Mouse (Mus musculus) forebrain, embryonic 14.5 days (tissue): ENCODE measurements around the gene Efs. TPM values are rescaled to one million over a fixed set of nuclear protein-coding genes. Genes with fewer than 3 reads are reported as not detected.
"Not testable (repeated sequence)": the region's sequence is repeated elsewhere in the genome, so short reads cannot be mapped to it uniquely, and the experiment has no call there.

Experiments used
- ATAC-seq: fragments of 200-750 bp; cut with Nextera tagmentation; 2 replicates; pipeline ENCODE4 v1.8.0; 2017; ENCODE audit warnings: mild to moderate bottlenecking, moderate library complexity
- DNase-seq: peaks from one replicate; pipeline ENCODE4 v3.0.0-alpha.2; 2015; ENCODE audit warnings: low spot score
- H3K27ac ChIP-seq: fragments of 300-500 bp; sonication (generic); 2 replicates; pipeline ENCODE4 v1.5.1; 2014; ENCODE audit warnings: low read depth, mild to moderate bottlenecking, control low read depth, low read length, moderate library complexity
- H3K27me3 ChIP-seq: fragments of 300-500 bp; sonication (generic); replicated peaks from 2 replicates; pipeline ENCODE4 v1.6.1; 2014; ENCODE audit warnings: low read length, control low read depth, mixed read lengths; ENCODE audit not compliant: control insufficient read depth, insufficient read depth
- H3K36me3 ChIP-seq: fragments of 300-500 bp; sonication (generic); 2 replicates; pipeline ENCODE4 v1.6.1; 2014; ENCODE audit warnings: low read length, control low read depth; ENCODE audit not compliant: control insufficient read depth, insufficient read depth
- H3K4me1 ChIP-seq: fragments of 300-500 bp; sonication (generic); 2 replicates; pipeline ENCODE4 v1.6.1; 2014; ENCODE audit warnings: antibody characterized with exemption, low read length, control low read depth; ENCODE audit not compliant: control insufficient read depth, insufficient read depth
- H3K4me2 ChIP-seq: fragments of 300-500 bp; sonication (generic); 2 replicates; pipeline ENCODE4 v1.6.1; 2014; ENCODE audit warnings: mild to moderate bottlenecking, control low read depth, low read length
- H3K4me3 ChIP-seq: fragments of 300-500 bp; sonication (generic); 2 replicates; pipeline ENCODE4 v1.5.1; 2014; ENCODE audit warnings: low read depth, low read length, control low read depth
- H3K9ac ChIP-seq: fragments of 300-500 bp; sonication (generic); 2 replicates; pipeline ENCODE4 v1.6.1; 2014; ENCODE audit warnings: mild to moderate bottlenecking, low read length, control low read depth, moderate library complexity
- H3K9me3 ChIP-seq: fragments of 300-500 bp; sonication (generic); replicated peaks from 2 replicates; pipeline ENCODE4 v1.6.1; 2016; ENCODE audit warnings: low read length, control low read depth, mixed read lengths; ENCODE audit not compliant: control insufficient read depth
- WGBS: fragments of 180-500 bp; shearing (Covaris S2); extraction: QIAGEN DNeasy Blood & Tissue Kit; methylation state at CpG from one replicate; pipeline ENCODE4 v1.1.7; 2014; 5-methylcytosine and 5-hydroxymethylcytosine counted together
- polyA plus RNA-seq: library from polyadenylated mRNA; unstranded; fragments of >200 nt; fragmentation: Nextera tagmentation; extraction: Ambion mirVana; gene quantifications from 2 replicates; pipeline ENCODE4 v1.2.1, GENCODE M21; 2014

Gene Efs
- polyA plus RNA-seq, 1 experiment from 2014 or later, result 27.7 TPM

GRCm38 (mm10) chr14:54954474-54954873 is 28.5 kb upstream of the Efs start:
- Histone ChIP-seq H3K4me3 (no peak overlapping the region), H3K4me1 (no peaks in the 10 kb centered on the region), H3K27me3 (no peaks in the 10 kb centered on the region), H3K9ac (no peak overlapping the region), H3K9me3 (no peaks in the 10 kb centered on the region), H3K36me3 (no peaks in the 10 kb centered on the region), H3K4me2 (no peak overlapping the region), H3K27ac (no peak overlapping the region)
- DNase-seq (no peak), ATAC-seq (no peak)
- 87% methylated on average over 3 of the region's 3 CpGs for WGBS

- Histone ChIP-seq H3K4me1 (no peaks in the 10 kb centered on the region), H3K9ac (no peak overlapping the region), H3K4me2 (no peak overlapping the region), H3K27me3 (no peaks in the 10 kb centered on the region), H3K27ac (no peak overlapping the region), H3K4me3 (no peak overlapping the region), H3K9me3 (no peaks in the 10 kb centered on the region), H3K36me3 (no peaks in the 10 kb centered on the region)
- DNase-seq (no peak), ATAC-seq (no peak)
- WGBS, result 89% methylated on average over 8 of the region's 8 CpGs
Observed at GRCm38 (mm10) chr14:54953664-54954206, 27.8 kb upstream of the Efs start.

GRCm38 (mm10) chr14:54951587-54951986 is 25.7 kb upstream of the Efs start:
- WGBS, result 82% methylated on average over 6 of the region's 6 CpGs
- DNase-seq, result no peak
- no peak overlapping the region for H3K27ac ChIP-seq
- no peak overlapping the region for H3K9ac ChIP-seq
- no peak overlapping the region for H3K4me2 ChIP-seq
- no peaks in the 10 kb centered on the region for H3K27me3 ChIP-seq
- H3K36me3 ChIP-seq, result no peaks in the 10 kb centered on the region
- H3K9me3 ChIP-seq, result no peaks in the 10 kb centered on the region
- H3K4me1 ChIP-seq, result no peaks in the 10 kb centered on the region
- no peak for ATAC-seq
- H3K4me3 ChIP-seq, result no peak overlapping the region

- DNase-seq (no peak), ATAC-seq (no peak)
- Histone ChIP-seq H3K4me1 (no peaks in the 10 kb centered on the region), H3K9me3 (no peaks in the 10 kb centered on the region), H3K4me3 (no peak overlapping the region), H3K27ac (no peak overlapping the region), H3K27me3 (no peaks in the 10 kb centered on the region), H3K36me3 (no peaks in the 10 kb centered on the region), H3K4me2 (no peak overlapping the region), H3K9ac (no peak overlapping the region)
- 64% methylated on average over 12 of the region's 12 CpGs for WGBS
Observed at GRCm38 (mm10) chr14:54950493-54950892, 24.6 kb upstream of the Efs start.

GRCm38 (mm10) chr14:54948781-54949180 is 22.9 kb upstream of the Efs start:
- no peaks in the 10 kb centered on the region for H3K36me3 ChIP-seq
- ATAC-seq (no peak), DNase-seq (no peak)
- no peaks in the 10 kb centered on the region for H3K9me3 ChIP-seq
- H3K4me1 ChIP-seq, result no peaks in the 10 kb centered on the region
- H3K27ac ChIP-seq, result no peak overlapping the region
- H3K4me3 ChIP-seq, result no peak overlapping the region
- no peaks in the 10 kb centered on the region for H3K27me3 ChIP-seq
- no peak overlapping the region for H3K9ac ChIP-seq
- WGBS, result 93% methylated on average over 9 of the region's 9 CpGs
- H3K4me2 ChIP-seq, result no peak overlapping the region

- H3K36me3 ChIP-seq, DNase-seq, H3K27me3 ChIP-seq, H3K4me1 ChIP-seq, ATAC-seq, H3K4me2 ChIP-seq, H3K9ac ChIP-seq, H3K27ac ChIP-seq, H3K4me3 ChIP-seq, H3K9me3 ChIP-seq: not testable (repeated sequence)
- 88% methylated on average over 10 of the region's 11 CpGs for WGBS
Observed at GRCm38 (mm10) chr14:54947008-54947407, 21.1 kb upstream of the Efs start.

GRCm38 (mm10) chr14:54945975-54946704 is 20.2 kb upstream of the Efs start:
- Histone ChIP-seq H3K36me3 (no peaks in the 10 kb centered on the region), H3K4me2 (no peak overlapping the region), H3K27me3 (no peaks in the 10 kb centered on the region), H3K27ac (no peak overlapping the region), H3K4me1 (no peaks in the 10 kb centered on the region), H3K9me3 (no peaks in the 10 kb centered on the region), H3K4me3 (no peak overlapping the region), H3K9ac (no peak overlapping the region)
- DNase-seq (no peak), ATAC-seq (no peak)
- 83% methylated on average over 19 of the region's 19 CpGs for WGBS

GRCm38 (mm10) chr14:54944939-54945338 is 19.0 kb upstream of the Efs start:
- ATAC-seq (no peak), DNase-seq (no peak)
- Histone ChIP-seq H3K4me2 (no peak overlapping the region), H3K27me3 (no peaks in the 10 kb centered on the region), H3K4me3 (no peak overlapping the region), H3K9me3 (no peaks in the 10 kb centered on the region), H3K27ac (no peak overlapping the region), H3K4me1 (no peaks in the 10 kb centered on the region), H3K36me3 (no peaks in the 10 kb centered on the region), H3K9ac (no peak overlapping the region)
- 70% methylated on average over 2 of the region's 2 CpGs for WGBS

GRCm38 (mm10) chr14:54943971-54944370 is 18.0 kb upstream of the Efs start:
- Histone ChIP-seq H3K36me3 (no peaks in the 10 kb centered on the region), H3K9me3 (no peaks in the 10 kb centered on the region), H3K27me3 (no peaks in the 10 kb centered on the region), H3K27ac (no peak overlapping the region), H3K9ac (no peak overlapping the region), H3K4me3 (no peak overlapping the region), H3K4me2 (no peak overlapping the region), H3K4me1 (no peaks in the 10 kb centered on the region)
- no peak for DNase-seq
- no peak for ATAC-seq
- 92% methylated on average over 7 of the region's 7 CpGs for WGBS
